Mouse (Mus musculus) testis, postnatal 14 days (tissue): ENCODE data around the gene 1600012H06Rik.
"Not testable (repeated sequence)": the region's sequence is repeated elsewhere in the genome, so short reads cannot be mapped to it uniquely, and the experiment has no call there.

ENCODE experiments used
- DNase-seq: peaks from one replicate; pipeline ENCODE4 v3.0.0; 2021; ENCODE audit warnings: low spot score

1600012H06Rik gene

GRCm38 (mm10) chr17:14943009-14943728 lies at the start of gene 1600012H06Rik, which contains the start of gene Wdr27:
Gene 1600012H06Rik (plus strand): TSS chr17:14943184.
Gene Wdr27 (minus strand): TSS chr17:14943158.
- DNase-seq = peak; percentile 98

GRCm38 (mm10) chr17:14895058-14895457 lies 47.9 kb upstream of the 1600012H06Rik start:
- DNase-seq = not testable (repeated sequence)

- no peak for DNase-seq
Observed at GRCm38 (mm10) chr17:14898972-14899371, 44.0 kb upstream of the 1600012H06Rik start.

GRCm38 (mm10) chr17:14903212-14903611 lies 39.8 kb upstream of the 1600012H06Rik start:
- DNase-seq = no peak

- no peak for DNase-seq
Observed at GRCm38 (mm10) chr17:14904206-14904605, 38.8 kb upstream of the 1600012H06Rik start.

GRCm38 (mm10) chr17:14904637-14905265 lies 38.2 kb upstream of the 1600012H06Rik start:
- DNase-seq = no peak

- no peak for DNase-seq
Observed at GRCm38 (mm10) chr17:14906611-14907010, 36.4 kb upstream of the 1600012H06Rik start.

GRCm38 (mm10) chr17:14907136-14907535 lies 35.8 kb upstream of the 1600012H06Rik start:
- no peak for DNase-seq

- no peak for DNase-seq
Observed at GRCm38 (mm10) chr17:14909331-14909730, 33.7 kb upstream of the 1600012H06Rik start.

- no peak for DNase-seq
Observed at GRCm38 (mm10) chr17:14910771-14911170, 32.2 kb upstream of the 1600012H06Rik start.

GRCm38 (mm10) chr17:14912420-14912819 lies 30.6 kb upstream of the 1600012H06Rik start:
- no peak for DNase-seq

- no peak for DNase-seq
Observed at GRCm38 (mm10) chr17:14912981-14913380, 30.0 kb upstream of the 1600012H06Rik start.

GRCm38 (mm10) chr17:14914401-14914800 lies 28.6 kb upstream of the 1600012H06Rik start:
- no peak for DNase-seq

GRCm38 (mm10) chr17:14917866-14918265 lies 25.1 kb upstream of the 1600012H06Rik start:
- DNase-seq = no peak

- no peak for DNase-seq
Observed at GRCm38 (mm10) chr17:14921582-14921981, 21.4 kb upstream of the 1600012H06Rik start.

- no peak for DNase-seq
Observed at GRCm38 (mm10) chr17:14927644-14928218, 15.3 kb upstream of the 1600012H06Rik start.

- DNase-seq = no peak
Observed at GRCm38 (mm10) chr17:14928631-14929030, 14.4 kb upstream of the 1600012H06Rik start.

- no peak for DNase-seq
Observed at GRCm38 (mm10) chr17:14930697-14931096, 12.3 kb upstream of the 1600012H06Rik start.

GRCm38 (mm10) chr17:14931469-14931868 lies 11.5 kb upstream of the 1600012H06Rik start:
- DNase-seq = no peak

GRCm38 (mm10) chr17:14935280-14935679 lies 7.7 kb upstream of the 1600012H06Rik start:
- not testable (repeated sequence) for DNase-seq

- DNase-seq = no peak
Observed at GRCm38 (mm10) chr17:14935841-14936605, 7.0 kb upstream of the 1600012H06Rik start.

- DNase-seq = not testable (repeated sequence)
Observed at GRCm38 (mm10) chr17:14942181-14942580, 803 bp upstream of the 1600012H06Rik start.
